Mouse (Mus musculus) spleen, adult 2 months (tissue): Measurements from ENCODE around the gene Sft2d2.

Experiments used
- CTCF ChIP-seq: fragments of 200-500 bp; IDR thresholded peaks from 2 replicates; pipeline ENCODE4 v1.5.1; 2011; ENCODE audit warnings: mild to moderate bottlenecking, inconsistent platforms; ENCODE audit not compliant: insufficient read depth, insufficient read length, insufficient replicate concordance; ENCODE audit errors: extremely low read depth
- POLR2A ChIP-seq: fragments of 200-500 bp; IDR thresholded peaks from 2 replicates; pipeline ENCODE4 v1.6.1; 2011; ENCODE audit warnings: low read depth, low read length, inconsistent platforms

- TF ChIP-seq CTCF = no peak
- no peak for TF ChIP-seq POLR2A
Observed at GRCm38 (mm10) chr1:165183400-165183799, 10.8 kb downstream of the Sft2d2 start.
